Mouse (Mus musculus) lung, postnatal 36 days (tissue): ENCODE results near the gene Mturn.

Experiments
- DNase-seq: peaks from one replicate; pipeline ENCODE4 v3.0.0; 2022; ENCODE audit warnings: mixed read lengths

Mturn gene

GRCm38 (mm10) chr6:54680891-54681745 is at the start of gene Mturn:
Gene Mturn (plus strand): TSS chr6:54681624.
- DNase-seq = peak; percentile 99

- no peak for DNase-seq
Observed at GRCm38 (mm10) chr6:54639877-54640276, 41.5 kb upstream of the Mturn start.

GRCm38 (mm10) chr6:54641953-54642352 is 39.5 kb upstream of the Mturn start:
- DNase-seq = no peak

- DNase-seq = no peak
Observed at GRCm38 (mm10) chr6:54643181-54643580, 38.2 kb upstream of the Mturn start.

DNA sequence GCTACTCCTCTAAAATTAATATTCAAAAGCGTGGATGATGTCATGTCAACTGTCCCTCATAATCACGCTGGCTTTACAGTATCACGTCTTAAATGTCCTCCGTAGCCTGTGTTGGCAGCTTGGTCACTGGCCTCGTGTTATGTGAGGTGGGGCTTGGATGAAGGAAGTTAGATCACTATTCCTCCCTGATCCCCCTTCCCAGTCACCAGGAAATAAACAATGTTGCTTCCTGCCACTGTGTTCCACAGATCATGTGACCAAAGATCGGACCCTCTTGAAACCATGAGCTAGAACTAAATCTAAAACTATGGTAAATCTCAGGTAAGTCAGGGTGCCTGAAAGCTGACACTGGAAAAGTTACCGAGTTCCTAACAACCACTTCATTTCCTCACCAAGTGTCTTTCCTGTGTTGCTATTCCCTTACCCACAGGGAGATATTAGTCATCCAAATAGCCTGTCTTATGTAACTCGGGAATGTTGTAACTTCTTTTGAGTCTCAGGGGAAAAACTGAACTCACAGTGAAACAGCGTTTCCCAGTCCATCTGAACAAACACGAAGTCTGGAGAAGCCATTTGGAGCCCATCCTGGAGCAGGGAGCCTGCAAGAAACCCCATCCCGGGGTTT is 25.8 kb upstream of the Mturn start:
- peak; percentile 40 for DNase-seq

DNA sequence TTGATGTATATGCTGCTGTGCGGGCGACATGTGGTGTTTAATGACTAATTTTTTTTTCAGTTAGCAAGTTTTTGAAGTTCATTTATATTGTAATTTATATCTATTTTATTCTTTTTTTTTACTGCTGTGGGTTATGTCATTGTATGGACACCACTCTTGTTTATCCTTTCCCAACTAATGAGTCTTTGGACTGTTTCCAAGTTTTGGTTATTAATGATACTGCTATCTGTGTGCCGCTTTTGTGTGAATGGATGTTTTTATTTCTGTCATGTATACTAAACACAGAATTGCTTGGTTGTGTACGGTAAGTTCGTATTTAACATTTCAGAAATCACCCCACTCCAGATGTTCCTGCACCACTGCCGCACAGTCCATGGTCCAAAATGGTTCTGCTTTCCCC is 23.6 kb upstream of the Mturn start:
- DNase-seq = no peak

- no peak for DNase-seq
Observed at GRCm38 (mm10) chr6:54669868-54670267, 11.6 kb upstream of the Mturn start.

DNA sequence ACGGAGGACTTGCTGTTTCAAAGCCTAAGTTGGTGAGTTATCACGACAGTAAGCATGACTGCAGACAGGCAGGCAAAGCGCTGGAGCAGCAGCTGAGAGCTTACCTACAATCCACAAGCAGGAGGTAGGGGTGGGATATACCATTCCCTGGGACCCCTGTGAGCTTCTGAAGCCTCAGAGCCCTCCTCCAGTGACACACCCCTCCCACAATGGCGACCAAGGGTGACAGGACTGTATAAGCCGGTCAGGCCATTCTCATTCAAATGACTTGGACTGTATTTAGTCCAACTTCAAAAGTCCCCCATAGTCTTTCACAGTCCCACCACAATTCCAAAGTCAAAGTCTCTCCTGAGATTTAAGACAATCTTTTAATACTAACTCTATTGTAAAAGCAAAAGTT is 8.5 kb upstream of the Mturn start:
- no peak for DNase-seq

- no peak for DNase-seq
Observed at GRCm38 (mm10) chr6:54679686-54680085, 1.7 kb upstream of the Mturn start.

DNA sequence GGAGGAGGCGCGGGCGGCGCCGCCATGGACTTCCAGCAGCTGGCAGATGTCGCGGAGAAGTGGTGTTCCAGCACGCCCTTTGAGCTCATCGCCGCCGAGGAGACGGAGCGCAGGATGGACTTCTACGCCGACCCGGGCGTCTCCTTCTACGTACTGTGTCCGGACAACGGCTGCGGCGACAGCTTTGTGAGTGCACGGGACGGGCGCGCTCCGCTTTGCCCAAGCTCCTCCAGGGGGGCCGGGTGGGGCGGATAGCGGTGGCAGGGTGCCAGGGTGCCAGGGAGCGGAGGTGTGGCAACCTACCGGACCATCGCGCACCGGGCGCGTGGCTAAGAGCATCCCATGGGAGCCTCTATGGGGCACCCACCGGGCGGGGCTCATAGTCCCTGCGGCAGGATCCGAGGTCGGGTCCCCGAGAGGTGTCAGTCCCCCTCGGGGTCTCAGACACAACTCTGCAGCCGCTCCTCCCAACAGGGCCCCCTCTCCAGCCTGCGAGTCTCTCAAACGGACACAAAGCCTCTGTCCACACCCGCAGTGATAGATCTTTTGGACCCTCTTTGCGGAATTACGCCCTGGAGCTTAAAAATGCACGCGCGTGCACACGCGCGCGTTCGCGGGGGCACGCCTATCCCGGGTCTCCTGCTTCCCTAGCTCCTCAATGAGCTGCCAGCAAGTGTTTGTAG is 463 bp downstream of the Mturn start:
- DNase-seq = no peak

GRCm38 (mm10) chr6:54684085-54684484 is 2.7 kb downstream of the Mturn start:
- no peak for DNase-seq

- no peak for DNase-seq
Observed at GRCm38 (mm10) chr6:54685103-54685502, 3.7 kb downstream of the Mturn start.

- no peak for DNase-seq
Observed at GRCm38 (mm10) chr6:54685716-54686395, 4.4 kb downstream of the Mturn start.

DNA sequence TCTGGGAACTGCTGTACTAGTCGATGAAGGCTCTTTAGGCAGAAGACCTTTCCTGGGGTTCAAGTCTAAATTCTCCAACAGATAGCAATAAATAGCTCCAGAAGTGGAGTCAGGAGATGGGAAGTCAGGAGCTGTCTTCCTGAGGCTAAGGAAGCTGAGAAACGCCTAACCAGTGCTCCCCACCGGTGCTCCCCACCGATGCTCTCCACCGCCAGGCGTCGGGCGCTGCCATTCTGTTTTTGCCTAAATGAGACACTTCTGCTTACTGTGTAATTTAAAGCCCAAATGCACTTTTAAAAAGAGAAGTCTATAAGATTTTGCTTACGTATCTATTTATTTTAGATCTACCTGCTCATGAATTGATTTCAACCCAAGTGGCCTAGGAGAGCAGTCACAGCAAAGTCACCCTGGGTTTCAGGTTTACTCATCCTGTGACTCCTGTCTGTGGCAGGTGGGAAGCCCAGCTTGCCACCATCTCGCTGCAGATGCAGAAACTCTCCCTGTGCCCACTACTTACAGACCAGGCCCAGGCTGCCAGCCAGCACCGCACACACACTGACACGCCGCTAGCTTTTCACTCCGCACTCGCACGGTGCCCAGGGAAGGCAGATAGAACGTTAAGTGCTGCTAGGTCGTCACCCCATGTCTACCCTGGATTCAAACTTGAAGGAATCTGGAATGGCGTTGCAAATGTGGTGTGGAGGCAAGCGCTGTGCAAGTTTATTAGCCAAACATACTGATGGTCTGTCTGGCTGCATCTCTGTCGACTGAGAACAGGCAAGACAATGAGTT is 5.7 kb downstream of the Mturn start:
- no peak for DNase-seq

DNA sequence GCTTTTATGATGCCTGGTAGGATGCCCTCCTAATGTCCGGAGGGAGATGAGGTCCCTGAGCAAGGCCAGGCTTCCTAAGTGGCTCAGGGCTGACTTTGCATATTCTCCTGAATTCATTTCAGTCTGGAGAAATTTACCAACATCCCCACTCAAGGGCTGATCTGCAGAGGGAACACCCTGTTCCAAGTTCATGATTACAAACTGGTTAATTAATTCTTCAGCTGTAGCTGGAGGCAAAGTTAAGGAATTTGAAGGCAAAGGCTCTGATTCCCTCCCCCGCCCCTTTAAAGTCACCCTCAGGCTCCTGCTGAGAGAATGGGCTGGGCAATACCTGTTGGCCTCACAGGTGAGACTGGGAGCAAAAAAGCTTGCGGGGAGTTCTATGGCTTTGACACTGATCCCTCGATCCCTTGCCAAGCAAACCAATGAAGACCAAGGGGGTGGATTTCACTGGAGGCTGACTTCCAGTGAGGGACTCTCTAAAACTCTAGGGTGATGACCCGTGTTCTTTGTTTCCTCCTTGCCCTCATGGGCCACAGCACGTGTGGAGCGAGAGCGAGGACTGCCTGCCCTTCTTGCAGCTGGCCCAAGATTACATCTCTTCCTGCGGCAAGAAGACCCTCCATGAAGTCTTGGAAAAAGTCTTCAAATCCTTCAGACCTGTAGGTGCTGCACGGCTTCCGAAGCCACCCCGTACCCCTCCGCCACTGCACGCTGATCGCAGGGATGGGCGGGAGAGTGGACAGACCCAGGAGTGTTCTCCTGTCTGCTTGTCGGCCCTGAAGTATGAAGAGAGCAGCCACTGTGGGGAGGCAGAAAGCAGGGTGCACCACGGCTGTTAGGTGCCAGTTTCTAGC is 7.3 kb downstream of the Mturn start:
- DNase-seq = no peak

DNA sequence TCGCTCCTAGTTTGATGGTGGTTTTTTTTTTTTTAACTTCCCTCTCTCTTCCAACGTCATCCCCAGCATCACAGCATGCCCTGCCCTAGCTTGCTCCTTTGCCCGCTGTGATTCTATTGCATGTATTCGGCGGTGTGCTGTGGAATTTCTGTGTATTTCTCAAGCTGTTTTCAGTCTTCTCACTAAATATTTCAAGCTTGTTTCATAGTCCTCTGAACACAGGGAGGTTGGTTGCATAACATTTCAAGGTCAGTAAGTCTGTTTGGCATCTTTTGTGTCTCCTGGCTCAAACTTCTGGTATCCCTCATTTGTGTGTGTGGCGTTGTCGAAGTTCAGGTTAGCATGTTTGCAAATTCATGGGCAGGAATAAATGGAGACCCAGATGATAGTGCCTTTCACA is 8.3 kb downstream of the Mturn start:
- DNase-seq = no peak

- DNase-seq = no peak
Observed at GRCm38 (mm10) chr6:54690838-54691237, 9.4 kb downstream of the Mturn start.

- DNase-seq = no peak
Observed at GRCm38 (mm10) chr6:54691368-54692116, 10.1 kb downstream of the Mturn start.

DNA sequence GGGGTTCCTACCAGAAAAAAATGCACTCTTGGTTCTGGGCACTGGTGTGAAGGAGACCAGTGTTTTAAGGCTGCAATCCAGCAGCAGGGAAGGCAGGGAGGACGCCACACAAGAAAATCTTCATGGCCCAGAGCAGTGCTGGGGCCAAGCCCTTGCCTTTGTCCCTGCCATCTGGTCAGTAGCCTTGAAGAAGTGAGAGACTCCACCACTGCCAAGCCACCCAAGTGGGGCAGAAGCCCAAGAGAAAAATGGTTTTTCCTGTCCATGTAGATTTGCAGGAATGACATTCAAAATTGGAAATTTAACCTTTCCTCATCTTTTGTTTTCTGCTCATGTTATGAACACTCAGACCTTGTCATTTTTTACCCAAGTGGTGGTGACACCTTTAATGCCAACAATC is 10.8 kb downstream of the Mturn start:
- no peak for DNase-seq

GRCm38 (mm10) chr6:54693286-54693685 is 11.9 kb downstream of the Mturn start:
- DNase-seq = no peak
